Comparison of ENCODE assay signal across 16 mouse cellular contexts in genomic region chr11:106475309-106475708, GRCm38 (mm10).
"Had no signal": no experiment of that assay in that cellular context is flagged by ENCODE, and none has a peak within 500 bp of the region (broad histone marks: within the 10 kb centered on the region; RNA-seq: fewer than 3 reads in every experiment).

No protein-coding gene starts in this region.

- H3K27ac ChIP-seq: left cerebral cortex, adult 2 months; limb, embryonic 10.5 days; liver, embryonic 15.5 days; macrophage; midbrain, embryonic 13.5 days; neural tube, embryonic 15.5 days; stomach, postnatal 0 days had no signal

- DNase-seq: kidney, adult 9 months; kidney, postnatal 10 days; lung, embryonic 14.5 days; right cerebral cortex, adult 18-20 months; right cerebral cortex, postnatal 25 days; thymus, adult 2 months; thymus, postnatal 25 days had no signal

- H3K4me3 ChIP-seq: left cerebral cortex, adult 2 months; limb, embryonic 10.5 days; liver, embryonic 15.5 days; midbrain, embryonic 13.5 days; neural tube, embryonic 15.5 days had no signal

- ATAC-seq: inflammation-experienced regulatory T-cells, adult 6 months; intestine, postnatal 0 days; midbrain, embryonic 13.5 days had no signal
